Mouse (Mus musculus) erythroid progenitor cell, adult 5-6 weeks (primary cell): ENCODE results near the gene Olfr395. TPM values are rescaled to one million over a fixed set of nuclear protein-coding genes. Genes with fewer than 3 reads are reported as not detected.
"Not testable (repeated sequence)": the region's sequence is repeated elsewhere in the genome, so short reads cannot be mapped to it uniquely, and the experiment has no call there.

Experiments
- ATAC-seq: replicated peaks from 2 replicates; pipeline ENCODE4 v1.8.0; 2016; ENCODE audit warnings: moderate number of reproducible peaks, mild to moderate bottlenecking, moderate TSS enrichment, inconsistent platforms; ENCODE audit not compliant: poor library complexity, low FRiP score, severe bottlenecking
- total RNA-seq, 2 experiments: library from RNA; stranded (forward) in 1 of 2; stranded (reverse) in 1 of 2; fragments of 150-400 nt in 1 of 2; fragments of 186-747, 209-891 nt in 1 of 2; gene quantifications; 2 replicates each; pipeline versions ENCODE4 v1.2.3 to v1.2.4; 2015 to 2017; ENCODE audit warnings: low replicate concordance in 2 of 2

Olfr395 gene
- total RNA-seq (2015; ENCODE audit: low replicate concordance) = not detected in 2 replicates
- total RNA-seq (2017; ENCODE audit: low replicate concordance) = not detected in 2 replicates

- ATAC-seq = not testable (repeated sequence)
Observed at GRCm38 (mm10) chr11:73909199-73909598, at the start of gene Olfr395. Gene Olfr395 (minus strand): TSS chr11:73909299.

GRCm38 (mm10) chr11:73936377-73936776 lies 27.3 kb upstream of the Olfr395 start, which contains the start of gene Olfr23:
Gene Olfr23 (plus strand): TSS chr11:73936677.
- ATAC-seq = no peak

- ATAC-seq = no peak
Observed at GRCm38 (mm10) chr11:73890671-73891070, 18.4 kb downstream of the Olfr395 start, which contains the start of gene Olfr394. Gene Olfr394 (minus strand): TSS chr11:73890771.

Other genes starting within 250 kb of the Olfr395 start
- not detected in 2 replicates for gene Zfp735, start 220.5 kb downstream of the Olfr395 start, total RNA-seq (2015; ENCODE audit: low replicate concordance)
- gene Zfp735, start 220.5 kb downstream of the Olfr395 start, total RNA-seq (2017; ENCODE audit: low replicate concordance) = not detected in 2 replicates
- gene Olfr389, start 128.6 kb downstream of the Olfr395 start, total RNA-seq (2015; ENCODE audit: low replicate concordance) = not detected in 2 replicates
- gene Olfr389, start 128.6 kb downstream of the Olfr395 start, total RNA-seq (2017; ENCODE audit: low replicate concordance) = not detected in 2 replicates
- gene Olfr390, start 126.3 kb downstream of the Olfr395 start, total RNA-seq (2015; ENCODE audit: low replicate concordance) = not detected in 2 replicates
- gene Olfr390, start 126.3 kb downstream of the Olfr395 start, total RNA-seq (2017; ENCODE audit: low replicate concordance) = not detected in 2 replicates
- gene Olfr391-ps, start 106.2 kb downstream of the Olfr395 start, total RNA-seq (2015; ENCODE audit: low replicate concordance) = not detected in 2 replicates
- gene Olfr391-ps, start 106.2 kb downstream of the Olfr395 start, total RNA-seq (2017; ENCODE audit: low replicate concordance) = not detected in 2 replicates
- gene Olfr392, start 92.2 kb downstream of the Olfr395 start, total RNA-seq (2015; ENCODE audit: low replicate concordance) = not detected in 2 replicates
- gene Olfr392, start 92.2 kb downstream of the Olfr395 start, total RNA-seq (2017; ENCODE audit: low replicate concordance) = not detected in 2 replicates
- gene Olfr393, start 57.8 kb downstream of the Olfr395 start, total RNA-seq (2015; ENCODE audit: low replicate concordance) = not detected in 2 replicates
- gene Olfr393, start 57.8 kb downstream of the Olfr395 start, total RNA-seq (2017; ENCODE audit: low replicate concordance) = not detected in 2 replicates
- gene Olfr394, start 18.5 kb downstream of the Olfr395 start, total RNA-seq (2015; ENCODE audit: low replicate concordance) = not detected in 2 replicates
- under 0.01 TPM in 1 of 2 replicates, not detected in the other for gene Olfr394, start 18.5 kb downstream of the Olfr395 start, total RNA-seq (2017; ENCODE audit: low replicate concordance)
- gene Olfr23, start 27.4 kb upstream of the Olfr395 start, total RNA-seq (2015; ENCODE audit: low replicate concordance) = not detected in 2 replicates
- gene Olfr23, start 27.4 kb upstream of the Olfr395 start, total RNA-seq (2017; ENCODE audit: low replicate concordance) = not detected in 2 replicates
- gene Olfr397, start 51.5 kb upstream of the Olfr395 start, total RNA-seq (2015; ENCODE audit: low replicate concordance) = not detected in 2 replicates
- gene Olfr397, start 51.5 kb upstream of the Olfr395 start, total RNA-seq (2017; ENCODE audit: low replicate concordance) = not detected in 2 replicates
- not detected in 2 replicates for gene Olfr398, start 81.1 kb upstream of the Olfr395 start, total RNA-seq (2015; ENCODE audit: low replicate concordance)
- gene Olfr398, start 81.1 kb upstream of the Olfr395 start, total RNA-seq (2017; ENCODE audit: low replicate concordance) = not detected in 2 replicates
- gene Olfr139, start 147.3 kb upstream of the Olfr395 start, total RNA-seq (2015; ENCODE audit: low replicate concordance) = not detected in 2 replicates
- not detected in 2 replicates for gene Olfr139, start 147.3 kb upstream of the Olfr395 start, total RNA-seq (2017; ENCODE audit: low replicate concordance)
- not detected in 2 replicates for gene Olfr399, start 147.3 kb upstream of the Olfr395 start, total RNA-seq (2015; ENCODE audit: low replicate concordance)
- gene Olfr399, start 147.3 kb upstream of the Olfr395 start, total RNA-seq (2017; ENCODE audit: low replicate concordance) = not detected in 2 replicates
- not detected in 2 replicates for gene Zfp616, start 160.7 kb upstream of the Olfr395 start, total RNA-seq (2015; ENCODE audit: low replicate concordance)
- not detected in 2 replicates for gene Zfp616, start 160.7 kb upstream of the Olfr395 start, total RNA-seq (2017; ENCODE audit: low replicate concordance)
- gene Olfr401, start 204.4 kb upstream of the Olfr395 start, total RNA-seq (2015; ENCODE audit: low replicate concordance) = not detected in 2 replicates
- not detected in 2 replicates for gene Olfr401, start 204.4 kb upstream of the Olfr395 start, total RNA-seq (2017; ENCODE audit: low replicate concordance)
- gene Olfr402, start 244.2 kb upstream of the Olfr395 start, total RNA-seq (2015; ENCODE audit: low replicate concordance) = not detected in 2 replicates
- gene Olfr402, start 244.2 kb upstream of the Olfr395 start, total RNA-seq (2017; ENCODE audit: low replicate concordance) = not detected in 2 replicates